Mouse (Mus musculus) limb, embryonic 15.5 days (tissue): ENCODE data around the gene 2310033P09Rik. TPM values are rescaled to one million over a fixed set of nuclear protein-coding genes. Genes with fewer than 3 reads are reported as not detected.

Experiments used
- ATAC-seq: fragments of 200-750 bp; cut with Nextera tagmentation; 2 replicates; pipeline ENCODE4 v1.8.0; 2017; ENCODE audit warnings: low read depth, moderate TSS enrichment; ENCODE audit not compliant: insufficient number of reproducible peaks, low FRiP score, low TSS enrichment
- H3K27ac ChIP-seq: fragments of 300-500 bp; sonication (generic); 2 replicates; pipeline ENCODE4 v1.5.1; 2015; ENCODE audit warnings: moderate library complexity, mild to moderate bottlenecking, inconsistent platforms
- H3K27me3 ChIP-seq: fragments of 300-500 bp; sonication (generic); 2 replicates; pipeline ENCODE4 v1.6.1; 2015; ENCODE audit warnings: inconsistent platforms
- H3K36me3 ChIP-seq: fragments of 300-500 bp; sonication (generic); 2 replicates; pipeline ENCODE4 v1.6.1; 2015; ENCODE audit warnings: inconsistent platforms
- H3K4me1 ChIP-seq: fragments of 300-500 bp; sonication (generic); 2 replicates; pipeline ENCODE4 v1.6.1; 2015; ENCODE audit warnings: inconsistent platforms
- H3K4me2 ChIP-seq: fragments of 300-500 bp; sonication (generic); 2 replicates; pipeline ENCODE4 v1.6.1; 2015; ENCODE audit warnings: mild to moderate bottlenecking, inconsistent platforms
- H3K4me3 ChIP-seq: fragments of 300-500 bp; sonication (generic); 2 replicates; pipeline ENCODE4 v1.5.1; 2015; ENCODE audit warnings: mild to moderate bottlenecking, inconsistent platforms
- H3K9ac ChIP-seq: fragments of 300-500 bp; sonication (generic); 2 replicates; pipeline ENCODE4 v1.6.1; 2015; ENCODE audit warnings: inconsistent platforms
- H3K9me3 ChIP-seq: fragments of 300-500 bp; sonication (generic); 2 replicates; pipeline ENCODE4 v1.6.1; 2016; ENCODE audit warnings: inconsistent platforms
- WGBS: fragments of 180-500 bp; shearing (Covaris S2); methylation state at CpG from one replicate; pipeline ENCODE4 v1.1.7; 2015; 5-methylcytosine and 5-hydroxymethylcytosine counted together
- polyA plus RNA-seq: library from polyadenylated mRNA; unstranded; fragments of >200 nt; fragmentation: Nextera tagmentation; extraction: Ambion mirVana; gene quantifications from 2 replicates; pipeline ENCODE4 v1.2.1, GENCODE M21; 2015

Gene 2310033P09Rik
- polyA plus RNA-seq: 25.2 and 29.5 TPM in 2 replicates

DNA sequence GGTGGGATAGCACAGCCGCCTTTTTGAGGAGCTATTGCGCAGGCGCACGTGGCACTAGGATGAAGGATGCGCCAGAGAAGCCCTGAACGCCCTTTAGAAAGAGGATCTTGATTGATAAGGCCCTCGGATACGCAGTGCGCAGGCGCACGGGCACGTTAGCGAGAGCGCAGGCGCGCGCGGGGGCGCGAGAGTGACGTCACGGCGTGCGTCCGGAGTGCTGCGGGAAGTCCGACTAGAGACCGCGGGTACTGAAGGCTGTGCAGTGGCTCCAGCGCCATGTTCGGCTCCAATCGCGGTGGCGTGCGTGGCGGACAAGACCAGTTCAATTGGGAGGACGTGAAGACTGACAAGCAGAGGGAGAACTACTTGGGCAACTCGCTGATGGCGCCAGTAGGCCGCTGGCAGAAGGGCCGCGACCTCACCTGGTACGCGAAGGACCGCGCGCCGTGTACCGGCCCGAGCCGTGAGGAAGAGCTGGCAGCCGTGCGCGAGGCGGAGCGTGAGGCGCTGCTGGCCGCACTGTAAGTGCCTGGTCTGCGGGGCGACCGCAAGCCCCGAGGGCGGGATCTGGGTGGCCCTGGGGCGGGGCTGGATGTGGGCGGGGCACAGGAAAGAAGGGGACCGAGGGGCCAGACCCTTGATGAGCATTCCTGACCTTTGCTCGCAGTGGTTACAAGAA lies at the start of gene 2310033P09Rik:
Gene 2310033P09Rik (plus strand): TSS at position 169 of the 679 bp plus-strand sequence.
- Histone ChIP-seq H3K9ac (peak within 1 kb of the TSS; percentile 75), H3K27ac (peak within 1 kb of the TSS; percentile 93), H3K36me3 (peaks cover 67% of the 10 kb centered on the region), H3K9me3 (no peaks in the 10 kb centered on the region), H3K4me3 (peak within 1 kb of the TSS; percentile 78), H3K27me3 (no peaks in the 10 kb centered on the region), H3K4me2 (peak within 1 kb of the TSS; percentile 76), H3K4me1 (peaks cover 24% of the 10 kb centered on the region)
- ATAC-seq: peak; percentile 80
- under 1% methylated on average over 60 of the region's 67 CpGs for WGBS

DNA sequence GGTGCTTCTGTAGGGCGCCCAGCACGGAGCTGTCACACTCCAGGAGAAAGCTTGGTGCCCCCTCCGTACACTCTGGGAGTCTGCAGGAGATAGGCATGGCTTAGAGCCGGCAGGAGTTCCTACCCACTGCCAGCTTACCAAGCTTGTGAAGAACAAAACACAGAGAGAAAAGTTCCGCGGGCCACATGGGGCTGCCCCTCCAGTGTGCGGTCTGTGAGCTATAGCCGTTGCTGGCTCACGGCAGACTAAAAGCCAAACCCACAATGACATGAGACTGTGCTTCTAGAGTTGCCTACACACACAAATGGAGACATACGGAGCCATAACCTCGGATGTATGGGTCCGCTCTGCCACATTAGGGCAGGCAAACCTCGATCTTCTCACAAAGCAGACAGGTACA lies 49.0 kb upstream of the 2310033P09Rik start:
- Histone ChIP-seq H3K4me1 (peaks cover 9% of the 10 kb centered on the region), H3K27me3 (no peaks in the 10 kb centered on the region), H3K4me3 (no peak overlapping the region), H3K4me2 (no peak overlapping the region), H3K9ac (no peak overlapping the region), H3K9me3 (no peaks in the 10 kb centered on the region), H3K36me3 (peaks cover 30% of the 10 kb centered on the region), H3K27ac (no peak overlapping the region)
- WGBS: 89% methylated on average over 13 of the region's 13 CpGs
- ATAC-seq: no peak

DNA sequence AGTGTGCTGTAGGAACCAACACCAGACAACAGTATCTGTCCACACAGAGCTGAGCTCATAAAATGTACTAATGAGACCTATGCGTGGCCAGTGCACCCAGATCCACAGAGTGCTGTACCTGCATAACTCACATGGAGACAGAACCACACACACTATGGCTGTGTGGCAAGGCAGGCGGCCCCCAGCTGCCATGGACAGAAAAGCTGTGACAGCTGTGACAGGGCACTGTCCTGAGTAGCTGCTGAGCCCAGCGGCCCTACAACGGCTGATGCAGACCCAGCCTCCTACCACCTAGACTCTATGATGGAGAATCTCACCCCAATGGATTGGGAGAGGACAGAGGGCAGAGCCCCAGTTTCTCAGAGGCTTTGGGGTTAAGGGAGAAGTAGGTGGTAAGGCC lies 48.6 kb upstream of the 2310033P09Rik start:
- no peaks in the 10 kb centered on the region for H3K9me3 ChIP-seq
- no peaks in the 10 kb centered on the region for H3K27me3 ChIP-seq
- no peak overlapping the region for H3K4me3 ChIP-seq
- 79% methylated on average over 4 of the region's 4 CpGs for WGBS
- H3K9ac ChIP-seq: no peak overlapping the region
- no peak for ATAC-seq
- peaks cover 30% of the 10 kb centered on the region for H3K36me3 ChIP-seq
- no peak overlapping the region for H3K27ac ChIP-seq
- H3K4me1 ChIP-seq: peaks cover 9% of the 10 kb centered on the region
- no peak overlapping the region for H3K4me2 ChIP-seq

DNA sequence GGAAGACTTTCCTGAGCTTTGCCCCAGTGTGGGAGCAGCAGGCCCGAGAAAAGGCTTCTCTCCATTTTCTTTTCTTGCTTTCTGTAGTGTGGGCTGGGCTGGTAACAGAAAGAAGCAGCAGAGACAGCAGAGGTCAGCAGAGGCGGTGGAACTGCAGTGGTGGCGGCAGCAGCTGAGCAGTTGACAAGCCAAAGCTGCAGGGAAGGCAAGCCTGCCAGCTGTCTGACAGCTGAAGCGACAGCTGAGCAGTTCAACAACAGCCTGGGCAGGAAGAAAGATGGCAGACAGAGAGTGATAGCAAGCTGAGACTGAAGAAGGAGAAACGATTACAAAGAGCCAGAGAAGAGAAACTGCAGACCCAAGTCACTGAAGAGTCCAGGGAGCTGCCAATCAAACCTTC lies 46.7 kb upstream of the 2310033P09Rik start:
- Histone ChIP-seq H3K9me3 (no peaks in the 10 kb centered on the region), H3K9ac (no peak overlapping the region), H3K27me3 (no peaks in the 10 kb centered on the region), H3K27ac (0 out of 2 replicates have a peak overlapping the region, but pooled peaks have one; percentile 27), H3K36me3 (peaks cover 22% of the 10 kb centered on the region), H3K4me3 (no peak overlapping the region), H3K4me1 (peaks cover 9% of the 10 kb centered on the region), H3K4me2 (no peak overlapping the region)
- no peak for ATAC-seq
- WGBS: 73% methylated on average over 5 of the region's 5 CpGs

DNA sequence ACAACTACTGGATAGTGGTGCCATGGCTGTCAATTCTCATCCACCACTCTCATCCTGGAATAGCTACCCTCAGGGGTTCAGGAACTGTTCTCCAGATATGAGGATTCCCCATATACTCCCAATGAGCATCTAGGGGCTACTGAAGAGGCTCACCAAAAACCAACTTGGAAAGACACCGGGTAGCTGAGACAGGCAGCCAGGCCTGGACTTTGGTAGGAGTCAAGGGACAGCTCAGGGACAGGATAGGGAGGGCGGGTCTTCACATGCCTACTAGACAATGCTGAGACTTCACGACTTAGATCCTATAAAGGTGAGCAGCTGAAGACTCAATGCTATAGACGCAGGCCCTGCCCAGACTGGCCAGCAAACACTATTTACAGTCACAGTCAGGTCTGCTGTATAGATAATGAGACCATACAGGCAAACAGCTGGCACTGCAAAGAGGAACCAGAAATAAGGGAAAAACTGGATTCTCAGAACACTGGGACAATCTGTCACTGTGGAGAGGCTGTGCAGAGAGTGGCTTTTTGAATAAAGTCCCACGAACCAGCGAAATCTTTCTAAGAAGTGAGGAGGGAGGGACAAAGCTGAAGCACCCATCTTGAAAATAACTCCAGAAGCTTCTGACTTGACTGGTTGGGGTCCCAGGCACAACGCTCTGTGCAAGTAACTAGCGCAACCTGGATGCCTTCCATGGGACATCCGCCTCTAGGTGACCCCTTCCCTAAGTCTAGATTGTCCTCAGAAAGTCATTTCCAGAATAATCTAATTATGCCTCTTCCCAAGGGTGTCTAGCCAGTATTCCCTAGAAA lies 45.5 kb upstream of the 2310033P09Rik start:
- no peak for ATAC-seq
- peak overlapping the region; percentile 11; the same call in 1 of the 2 replicates for H3K9ac ChIP-seq
- H3K36me3 ChIP-seq: peaks cover 11% of the 10 kb centered on the region
- peak overlapping the region; percentile 68 for H3K4me2 ChIP-seq
- no peaks in the 10 kb centered on the region for H3K27me3 ChIP-seq
- peak overlapping the region; percentile 66 for H3K4me3 ChIP-seq
- WGBS: 56% methylated on average over 9 of the region's 9 CpGs
- peak overlapping the region; percentile 99 for H3K27ac ChIP-seq
- H3K4me1 ChIP-seq: peaks cover 9% of the 10 kb centered on the region
- H3K9me3 ChIP-seq: no peaks in the 10 kb centered on the region

DNA sequence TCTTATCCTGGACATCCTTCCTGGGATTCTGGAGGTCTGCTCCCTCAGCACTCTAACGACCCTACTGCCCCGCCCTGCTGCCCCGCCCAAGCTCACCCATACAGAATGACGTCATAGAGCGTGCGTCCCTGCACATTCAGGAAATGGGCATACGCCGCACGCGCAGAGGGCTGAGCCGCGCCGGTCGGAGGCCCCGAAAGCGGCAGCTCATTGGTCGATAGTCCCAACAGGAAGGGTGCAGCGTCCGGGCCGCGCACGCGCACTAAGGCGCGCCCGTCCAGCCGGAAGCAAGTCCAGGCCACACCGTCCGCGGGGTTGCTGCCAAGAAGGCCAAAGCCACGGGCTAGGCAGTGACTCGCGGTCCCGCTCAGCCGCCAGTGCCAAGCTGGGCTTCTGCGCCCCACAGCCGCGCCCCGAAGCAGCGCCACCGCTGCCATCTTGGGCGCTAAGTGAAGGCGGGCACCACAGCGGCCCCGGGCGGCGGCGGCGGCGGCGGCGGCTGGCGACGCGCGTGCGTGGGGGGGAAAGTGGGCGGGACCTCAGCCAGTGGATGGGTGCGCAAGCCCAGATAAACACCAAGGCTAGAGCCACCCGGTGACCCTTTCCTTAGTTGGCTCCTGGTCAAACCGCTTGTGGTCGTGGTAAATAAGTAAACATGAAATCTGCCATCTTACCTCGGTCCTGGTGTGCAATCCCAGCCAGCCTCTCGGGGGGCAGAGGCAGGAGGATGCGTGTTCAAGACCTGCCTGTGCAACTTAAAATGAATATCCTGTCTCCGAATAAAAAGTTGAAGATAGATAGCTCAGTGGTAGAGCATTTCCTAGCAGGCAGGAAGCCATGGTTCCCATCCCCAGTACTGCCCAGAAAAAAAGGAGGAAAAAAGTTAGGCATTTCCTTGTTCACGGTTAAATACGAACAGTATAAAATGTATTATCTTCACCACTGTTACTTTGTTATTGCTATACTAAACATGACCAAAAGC lies 44.6 kb upstream of the 2310033P09Rik start, which contains the start of gene Iba57:
Gene Iba57 (minus strand): TSS at position 485 of the 982 bp plus-strand sequence.
- Histone ChIP-seq H3K4me1 (peaks cover 9% of the 10 kb centered on the region), H3K36me3 (peaks cover 2% of the 10 kb centered on the region), H3K27ac (peak within 1 kb of the TSS; percentile 99), H3K4me2 (peak within 1 kb of the TSS; percentile 68), H3K9ac (peak within 1 kb of the TSS; percentile 79), H3K4me3 (peak within 1 kb of the TSS; percentile 66), H3K27me3 (no peaks in the 10 kb centered on the region), H3K9me3 (no peaks in the 10 kb centered on the region)
- peak; percentile 97 for ATAC-seq
- WGBS: 2% methylated on average over 68 of the region's 68 CpGs

DNA sequence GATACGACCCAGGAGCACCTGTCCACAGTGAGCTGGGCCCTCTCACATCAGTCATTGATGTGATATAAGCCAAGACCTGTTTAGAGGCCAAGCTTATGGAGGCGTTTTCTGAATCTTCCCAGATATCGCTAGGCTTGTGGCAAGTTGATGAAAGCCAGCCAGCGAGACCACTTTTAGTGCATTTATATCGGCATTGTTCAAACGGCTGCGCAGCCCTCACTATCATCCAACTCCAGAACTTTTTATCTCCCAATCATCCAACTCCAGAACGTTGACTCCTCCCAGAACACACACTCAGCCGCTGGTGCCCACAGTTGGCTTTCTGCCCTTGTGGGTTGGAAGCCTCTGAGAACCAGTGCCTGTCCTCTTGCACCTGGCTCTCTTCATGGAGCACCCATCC lies 43.7 kb upstream of the 2310033P09Rik start:
- Histone ChIP-seq H3K4me3 (no peak overlapping the region), H3K4me1 (peaks cover 9% of the 10 kb centered on the region), H3K36me3 (no peaks in the 10 kb centered on the region), H3K9ac (no peak overlapping the region), H3K4me2 (peak overlapping the region; percentile 68; the same call in 1 of the 2 replicates), H3K27ac (peak overlapping the region; percentile 99; the same call in 1 of the 2 replicates), H3K9me3 (no peaks in the 10 kb centered on the region), H3K27me3 (no peaks in the 10 kb centered on the region)
- WGBS: 86% methylated on average over 9 of the region's 9 CpGs
- no peak for ATAC-seq

DNA sequence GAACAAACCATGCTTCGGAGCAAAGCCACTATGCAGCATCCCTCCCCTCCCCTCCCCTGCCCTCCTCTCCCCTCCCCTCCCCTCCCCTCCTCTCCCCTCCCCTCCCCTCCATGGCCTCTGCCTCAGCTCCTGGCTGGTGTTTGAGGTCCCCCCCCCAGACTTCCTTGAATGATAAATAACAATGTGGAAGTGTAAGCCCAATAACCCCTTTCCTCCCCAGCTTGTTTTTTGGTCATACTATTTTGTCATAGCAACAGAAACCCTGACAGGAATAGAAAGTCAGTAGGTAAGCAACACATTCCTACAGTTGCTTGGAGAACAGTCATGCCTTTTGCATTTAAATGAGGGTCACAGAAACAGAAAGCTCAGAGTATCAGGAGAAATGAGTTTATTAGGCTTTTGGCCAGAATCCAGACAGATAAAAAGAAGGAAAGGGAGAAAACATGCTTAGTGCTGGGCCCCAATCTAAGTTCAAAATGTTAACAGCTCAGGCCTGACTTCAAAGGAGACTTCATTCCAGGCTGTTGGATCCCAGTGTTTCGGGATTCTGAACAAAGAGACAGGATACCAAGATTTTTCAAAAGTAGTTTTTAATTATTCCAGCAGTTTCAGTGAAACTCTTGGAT lies 42.4 kb upstream of the 2310033P09Rik start:
- Histone ChIP-seq H3K27me3 (no peaks in the 10 kb centered on the region), H3K9me3 (no peaks in the 10 kb centered on the region), H3K4me3 (no peak overlapping the region), H3K4me2 (no peak overlapping the region), H3K27ac (no peak overlapping the region), H3K9ac (no peak overlapping the region), H3K4me1 (peaks cover 9% of the 10 kb centered on the region), H3K36me3 (no peaks in the 10 kb centered on the region)
- 60% methylated on average over 2 of the region's 2 CpGs for WGBS
- ATAC-seq: no peak

DNA sequence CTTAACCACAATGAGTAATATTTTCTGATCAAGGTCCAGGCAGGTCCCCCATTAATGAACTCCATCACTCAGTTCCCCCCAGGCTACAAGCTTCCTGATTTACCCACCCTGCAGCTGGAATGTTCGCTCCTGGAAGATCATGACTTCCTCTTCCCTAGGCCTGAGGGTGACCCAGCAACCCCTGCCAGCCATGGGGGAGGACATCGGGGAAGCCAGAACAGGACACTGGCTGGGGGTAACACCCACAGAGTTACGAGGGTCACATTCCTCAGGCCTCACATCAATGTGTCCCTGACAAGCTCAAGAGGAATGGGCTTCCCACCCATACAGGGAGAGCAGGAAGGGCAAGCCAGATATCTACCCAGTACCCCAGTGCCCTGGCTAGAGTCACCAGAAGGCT lies 38.3 kb upstream of the 2310033P09Rik start:
- no peak for ATAC-seq
- H3K4me3 ChIP-seq: no peak overlapping the region

DNA sequence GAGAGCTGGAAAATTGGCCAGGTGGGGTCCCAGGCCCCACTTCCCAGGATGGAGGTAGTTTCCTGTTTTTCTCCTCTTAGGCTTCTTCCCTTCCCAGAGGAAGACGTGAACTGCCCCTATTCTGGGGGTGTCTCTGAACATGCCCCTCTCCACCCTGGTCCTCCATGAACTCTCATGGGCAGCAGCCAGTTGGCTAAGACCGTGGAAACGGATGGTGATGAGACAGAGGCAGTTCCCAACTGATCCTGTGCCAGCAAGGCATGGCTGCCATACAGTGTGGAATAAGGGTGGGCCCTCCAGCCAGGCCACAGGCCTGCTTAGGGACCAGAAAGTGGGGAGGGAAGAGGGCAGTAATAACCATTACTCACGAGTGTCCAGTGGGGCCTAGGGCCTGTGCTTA lies 37.6 kb upstream of the 2310033P09Rik start:
- no peak overlapping the region for H3K9ac ChIP-seq
- no peaks in the 10 kb centered on the region for H3K36me3 ChIP-seq
- no peak overlapping the region for H3K4me2 ChIP-seq
- H3K4me3 ChIP-seq: no peak overlapping the region
- H3K9me3 ChIP-seq: no peaks in the 10 kb centered on the region
- H3K4me1 ChIP-seq: no peaks in the 10 kb centered on the region
- no peak overlapping the region for H3K27ac ChIP-seq
- H3K27me3 ChIP-seq: peaks cover 22% of the 10 kb centered on the region
- WGBS: 70% methylated on average over 4 of the region's 4 CpGs
- ATAC-seq: no peak

More for the DNA sequence above, 38.3 kb upstream of the 2310033P09Rik start:
- Histone ChIP-seq H3K27ac (no peak overlapping the region), H3K27me3 (peaks cover 14% of the 10 kb centered on the region), H3K36me3 (no peaks in the 10 kb centered on the region), H3K9ac (no peak overlapping the region), H3K9me3 (no peaks in the 10 kb centered on the region), H3K4me2 (no peak overlapping the region), H3K4me1 (no peaks in the 10 kb centered on the region)
- WGBS: 47% methylated on average over 3 of the region's 3 CpGs
